Mouse (Mus musculus) liver, postnatal 0 days (tissue): ENCODE data around the gene Cand2.

Experiments
- CTCF ChIP-seq: sonication (generic); IDR thresholded peaks from 2 replicates; pipeline ENCODE4 v1.5.1; 2016; ENCODE audit warnings: antibody characterized with exemption, low read depth
- EP300 ChIP-seq: IDR thresholded peaks from 2 replicates; pipeline ENCODE4 v1.6.1; 2016; ENCODE audit warnings: antibody characterized with exemption, low read depth, mild to moderate bottlenecking

GRCm38 (mm10) chr6:115775838-115776237 lies 1.5 kb downstream of the Cand2 start:
- no peak for TF ChIP-seq CTCF
- no peak for TF ChIP-seq EP300
